Mouse (Mus musculus): ENCODE data around the gene 4930519P11Rik. TPM values are rescaled to one million over a fixed set of nuclear protein-coding genes. Genes with fewer than 3 reads are reported as not detected.

Gene 4930519P11Rik
- total and polyA plus RNA-seq, 3 experiments = not detected

DNA sequence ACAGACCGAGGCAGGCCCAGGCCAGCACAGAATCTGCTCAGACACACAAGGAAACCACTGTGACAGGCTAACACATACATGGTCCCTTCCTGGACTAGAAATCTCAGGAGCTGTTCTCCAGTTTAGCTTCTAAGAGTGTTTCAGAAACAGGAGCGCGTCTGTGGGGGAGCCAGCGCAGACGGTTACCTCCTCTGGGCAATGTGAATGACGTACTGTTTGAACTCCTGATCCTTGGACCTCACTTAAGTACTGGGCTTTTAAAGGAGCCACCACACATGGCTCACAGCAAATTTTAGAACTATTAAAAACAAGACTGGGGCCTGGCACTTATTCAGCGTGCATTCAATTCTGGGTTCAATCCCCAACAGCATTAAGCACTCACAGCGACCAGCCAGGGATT is 46.6 kb downstream of the 4930519P11Rik start:
- H3K36me3 ChIP-seq (replicated peaks in 1 of 2; ENCODE audit: control insufficient read depth in 1 of 2, insufficient read depth in 1 of 2, low read length in 1 of 2) = peaks cover 21 to 48% of the 10 kb centered on the region in 2 experiments
- no peak overlapping the region for H3K9ac ChIP-seq (ENCODE audit: insufficient read depth, low read depth)
- peaks cover 22% of the 10 kb centered on the region for H3K79me2 ChIP-seq (replicated peaks; ENCODE audit: control insufficient read depth, extremely low read depth, insufficient read depth, poor library complexity, severe bottlenecking)
- H3K27me3 ChIP-seq (replicated peaks) = no peaks in the 10 kb centered on the region
- no peak overlapping the region for H3K4me3 ChIP-seq (replicated peaks in 1 of 3; ENCODE audit: low read depth in 2 of 3, low read length in 2 of 3, poor library complexity in 1 of 3)
- H3K9me3 ChIP-seq (replicated peaks; ENCODE audit: low read length) = no peaks in the 10 kb centered on the region
- H3K27ac ChIP-seq (ENCODE audit: insufficient read depth, low read depth) = no peak overlapping the region
- in situ Hi-C loops (cut with MboI; ENCODE audit: low pct_ligation_motif_present, low pct_unique_long_range_greater_than_20kb, low sequenced_read_pairs) (no loop called here), dilution Hi-C loops (cut with MboI; ENCODE audit: extremely low pct_ligation_motif_present, extremely low pct_unique_long_range_greater_than_20kb, low sequenced_read_pairs) (no loop called here)
- no peak for TF ChIP-seq TCF12 (IDR thresholded peaks at IDR 0.05; ENCODE audit: low read depth, low read length)
- TF ChIP-seq ZMIZ1 (IDR thresholded peaks at IDR 0.05; ENCODE audit: low read depth, low read length) = no peak
- TF ChIP-seq MAZ (IDR thresholded peaks at IDR 0.05; ENCODE audit: low read depth, low read length) = no peak
- no peak for TF ChIP-seq RCOR1 (conservative IDR thresholded peaks at IDR 0.05; ENCODE audit: low read depth, low read length)
- no peak for TF ChIP-seq CHD2 (IDR thresholded peaks at IDR 0.05; ENCODE audit: low read length)
- no peak for TF ChIP-seq NELFE (IDR thresholded peaks at IDR 0.05; ENCODE audit: low read depth, low read length)
- no peak overlapping the region for H3K4me2 ChIP-seq (ENCODE audit: insufficient read depth, low read depth, poor library complexity, severe bottlenecking)
- peaks cover 0 to 38% of the 10 kb centered on the region in 2 experiments; a peak in 3 of 4 replicates for H3K4me1 ChIP-seq (ENCODE audit: control insufficient read depth in 1 of 2, insufficient read depth in 2 of 2)
- no peak for DNase-seq (ENCODE audit: extremely low read depth)

DNA sequence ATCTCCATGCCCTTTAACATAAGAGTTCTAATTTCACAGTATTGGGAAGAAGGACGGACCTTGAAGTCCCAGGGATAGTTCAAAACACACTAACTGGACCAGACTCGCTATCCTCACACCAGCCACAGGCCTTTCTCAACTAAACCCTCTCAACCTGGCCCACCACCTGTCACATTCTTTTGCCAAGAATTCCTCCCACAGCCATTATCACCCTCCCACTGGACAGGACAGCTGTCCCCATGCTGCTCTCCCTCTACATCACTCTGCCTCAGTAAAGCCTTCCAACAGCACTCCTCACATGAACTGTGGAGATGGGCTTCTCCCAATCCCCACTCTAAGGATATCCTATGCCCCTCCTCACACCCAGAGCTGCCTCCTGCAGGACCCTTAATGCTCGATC is 47.7 kb downstream of the 4930519P11Rik start:
- in situ Hi-C loops (cut with MboI; ENCODE audit: low pct_ligation_motif_present, low pct_unique_long_range_greater_than_20kb, low sequenced_read_pairs) (no loop called here), dilution Hi-C loops (cut with MboI; ENCODE audit: extremely low pct_ligation_motif_present, extremely low pct_unique_long_range_greater_than_20kb, low sequenced_read_pairs) (no loop called here)
- Histone ChIP-seq H3K36me3 (replicated peaks in 1 of 2; ENCODE audit: control insufficient read depth in 1 of 2, insufficient read depth in 1 of 2, low read length in 1 of 2) (peaks cover 30 to 58% of the 10 kb centered on the region in 2 experiments), H3K27ac (ENCODE audit: insufficient read depth, low read depth) (no peak overlapping the region), H3K4me1 (ENCODE audit: control insufficient read depth in 1 of 2, insufficient read depth in 2 of 2) (peaks cover 0 to 37% of the 10 kb centered on the region in 2 experiments; a peak in 3 of 4 replicates), H3K4me2 (ENCODE audit: insufficient read depth, low read depth, poor library complexity, severe bottlenecking) (no peak overlapping the region), H3K27me3 (replicated peaks) (no peaks in the 10 kb centered on the region), H3K4me3 (replicated peaks in 1 of 3; ENCODE audit: low read depth in 2 of 3, low read length in 2 of 3, poor library complexity in 1 of 3) (no peak overlapping the region), H3K9me3 (replicated peaks; ENCODE audit: low read length) (no peaks in the 10 kb centered on the region), H3K79me2 (replicated peaks; ENCODE audit: control insufficient read depth, extremely low read depth, insufficient read depth, poor library complexity, severe bottlenecking) (peaks cover 22% of the 10 kb centered on the region), H3K9ac (ENCODE audit: insufficient read depth, low read depth) (no peak overlapping the region)
- TF ChIP-seq ZMIZ1 (IDR thresholded peaks at IDR 0.05; ENCODE audit: low read depth, low read length) = no peak
- no peak for TF ChIP-seq E2F4 (IDR thresholded peaks at IDR 0.05; ENCODE audit: insufficient replicate concordance, low read depth, low read length)
- no peak for TF ChIP-seq MAFK (IDR thresholded peaks at IDR 0.05; ENCODE audit: insufficient replicate concordance, low read length)
- no peak for TF ChIP-seq HCFC1 (IDR thresholded peaks at IDR 0.05; ENCODE audit: low read depth, low read length)
- TF ChIP-seq MYC (IDR thresholded peaks at IDR 0.05; ENCODE audit: low read depth, low read length) = no peak
- no peak for TF ChIP-seq ZNF384 (IDR thresholded peaks at IDR 0.05; ENCODE audit: low read depth, low read length)
- DNase-seq (ENCODE audit: extremely low read depth) = no peak

DNA sequence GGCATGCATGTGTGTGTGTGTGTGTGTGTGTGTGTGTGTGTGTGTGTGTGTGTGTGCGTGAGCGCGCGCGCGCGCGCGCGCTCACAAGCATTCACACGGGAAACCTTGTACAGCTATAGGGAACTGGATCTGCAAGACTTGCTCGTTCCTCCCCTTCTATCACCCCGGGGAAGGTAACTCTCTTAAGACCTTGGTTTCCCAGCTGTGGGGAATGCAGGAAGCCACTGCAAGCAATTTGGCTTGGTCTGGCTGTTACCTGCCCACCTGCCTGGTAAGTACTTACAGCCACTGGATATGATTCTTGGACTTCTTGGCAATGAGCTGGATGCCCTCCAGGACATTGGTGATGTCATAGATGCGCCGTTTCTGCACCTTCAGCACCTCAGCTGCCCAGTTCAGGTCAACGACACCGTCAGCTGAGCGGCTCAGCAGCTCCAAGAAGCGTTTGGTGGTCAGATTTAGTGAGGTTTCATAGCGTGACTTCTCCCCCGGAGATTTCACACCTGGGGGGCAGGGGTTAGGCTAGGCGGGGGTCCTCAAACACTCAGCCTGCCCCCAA is 49.5 kb downstream of the 4930519P11Rik start:
- H3K4me1 ChIP-seq (ENCODE audit: control insufficient read depth in 1 of 2, insufficient read depth in 2 of 2) = peaks cover 0 to 32% of the 10 kb centered on the region in 2 experiments; a peak in 2 of 4 replicates
- H3K36me3 ChIP-seq (replicated peaks in 1 of 2; ENCODE audit: control insufficient read depth in 1 of 2, insufficient read depth in 1 of 2, low read length in 1 of 2) = peaks cover 39 to 76% of the 10 kb centered on the region in 2 experiments
- no peaks in the 10 kb centered on the region for H3K27me3 ChIP-seq (replicated peaks)
- no peak for TF ChIP-seq MAZ (IDR thresholded peaks at IDR 0.05; ENCODE audit: low read depth, low read length)
- no peak for TF ChIP-seq JUND (conservative IDR thresholded peaks at IDR 0.05; ENCODE audit: low read depth, low read length)
- TF ChIP-seq SMC3 (IDR thresholded peaks at IDR 0.05; ENCODE audit: low read depth, low read length) = no peak
- no peak for TF ChIP-seq CHD2 (IDR thresholded peaks at IDR 0.05; ENCODE audit: low read length)
- no peak for TF ChIP-seq JUN (IDR thresholded peaks at IDR 0.05; ENCODE audit: insufficient read depth, low read depth, low read length)
- no peak for TF ChIP-seq SIN3A (IDR thresholded peaks at IDR 0.05; ENCODE audit: low read length)
- TF ChIP-seq IRF4 (IDR thresholded peaks at IDR 0.05; ENCODE audit: low read depth, low read length) = no peak
- TF ChIP-seq GABPA (IDR thresholded peaks at IDR 0.05; ENCODE audit: insufficient replicate concordance, low read depth, low read length) = no peak
- H3K4me3 ChIP-seq (replicated peaks in 1 of 3; ENCODE audit: low read depth in 2 of 3, low read length in 2 of 3, poor library complexity in 1 of 3) = no peak overlapping the region
- H3K9ac ChIP-seq (ENCODE audit: insufficient read depth, low read depth) = no peak overlapping the region
- no peak overlapping the region for H3K4me2 ChIP-seq (ENCODE audit: insufficient read depth, low read depth, poor library complexity, severe bottlenecking)
- DNase-seq (ENCODE audit: extremely low read depth) = no peak
- in situ Hi-C loops (cut with MboI; ENCODE audit: low pct_ligation_motif_present, low pct_unique_long_range_greater_than_20kb, low sequenced_read_pairs) (no loop called here), dilution Hi-C loops (cut with MboI; ENCODE audit: extremely low pct_ligation_motif_present, extremely low pct_unique_long_range_greater_than_20kb, low sequenced_read_pairs) (no loop called here)
- peaks cover 20% of the 10 kb centered on the region for H3K79me2 ChIP-seq (replicated peaks; ENCODE audit: control insufficient read depth, extremely low read depth, insufficient read depth, poor library complexity, severe bottlenecking)
- H3K9me3 ChIP-seq (replicated peaks; ENCODE audit: low read length) = no peaks in the 10 kb centered on the region
- no peak overlapping the region for H3K27ac ChIP-seq (ENCODE audit: insufficient read depth, low read depth)
